Mouse (Mus musculus) Patski (cell line): ENCODE measurements around the gene Omp. TPM values are rescaled to one million over a fixed set of nuclear protein-coding genes. Genes with fewer than 3 reads are reported as not detected.

Experiments
- ATAC-seq: fragments of 100-300 bp; one replicate; pipeline ENCODE4 v1.8.0; 2021
- CTCF ChIA-PET: fragments of 350-600 bp; sonication (Branson Sonifier 250); formaldehyde crosslinking; loops from one replicate; lab custom pipeline; 2022; ENCODE audit warnings: inconsistent platforms; lab: Charles Lee
- POLR2A ChIA-PET: fragments of 350-600 bp; sonication (Branson Sonifier 250); formaldehyde crosslinking; loops from one replicate; lab custom pipeline; 2022; ENCODE audit warnings: antibody characterized with exemption, inconsistent platforms; lab: Charles Lee
- DNase-seq: peaks from one replicate; pipeline ENCODE4 v3.0.0-alpha.2; 2011; ENCODE audit warnings: low read depth, low spot score
- H3K27me3 ChIP-seq: fragments of 371-371 bp; one replicate; pipeline ENCODE4 v1.5.1; 2021
- CTCF ChIP-seq: fragments of 100-300 bp; IDR thresholded peaks from one replicate; pipeline ENCODE4 v1.5.1; 2021
- in situ Hi-C: fragments of 300-500 bp; cut with MboI; formaldehyde crosslinking; loops from 3 replicates; pipeline ENCODE4 v1.11.1; 2018; ENCODE audit warnings: low pct_unique_long_range_greater_than_20kb, mixed read lengths
- polyA plus RNA-seq: library from polyadenylated mRNA; unstranded; gene quantifications from one replicate; pipeline ENCODE4 v1.2.3, GENCODE M21; 2021

Gene Omp
- polyA plus RNA-seq, 1 experiment from 2014 or later = 0.62 TPM

DNA sequence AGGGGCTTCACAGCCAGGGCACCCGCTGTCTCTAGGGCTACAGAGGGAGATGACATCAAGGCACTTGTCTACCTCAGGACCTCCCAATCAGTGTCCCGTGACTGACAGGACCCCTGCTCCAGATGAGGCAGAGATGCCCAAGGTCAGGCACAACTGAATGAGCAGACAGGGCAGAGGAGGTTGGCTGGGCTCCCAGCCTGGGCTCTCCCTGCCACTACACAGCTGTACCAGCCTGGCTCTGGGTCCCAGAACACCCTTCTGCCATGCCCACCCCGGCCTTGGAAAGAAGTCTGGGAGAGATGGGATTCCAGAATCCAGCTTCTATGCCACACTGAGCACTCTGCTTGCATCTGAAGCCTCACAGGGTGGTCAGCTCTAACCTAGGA lies 11.0 kb upstream of the Omp start:
- in situ Hi-C loops = no loop called here
- H3K27me3 ChIP-seq = no peaks in the 10 kb centered on the region
- ChIA-PET CTCF (interaction anchor here (0.7 to 11.3 kb wide), 14 partner anchors 8 to 42 kb away, joined by 3 to 110 read pairs (median 5); partner anchors contain the start of gene Omp), POLR2A (interaction anchor here (0.5 kb wide), 1 partner anchor 57 kb away, joined by 3 read pairs; no protein-coding TSS in a partner anchor)
- ATAC-seq (no peak), DNase-seq (no peak)
- TF ChIP-seq CTCF = no peak

DNA sequence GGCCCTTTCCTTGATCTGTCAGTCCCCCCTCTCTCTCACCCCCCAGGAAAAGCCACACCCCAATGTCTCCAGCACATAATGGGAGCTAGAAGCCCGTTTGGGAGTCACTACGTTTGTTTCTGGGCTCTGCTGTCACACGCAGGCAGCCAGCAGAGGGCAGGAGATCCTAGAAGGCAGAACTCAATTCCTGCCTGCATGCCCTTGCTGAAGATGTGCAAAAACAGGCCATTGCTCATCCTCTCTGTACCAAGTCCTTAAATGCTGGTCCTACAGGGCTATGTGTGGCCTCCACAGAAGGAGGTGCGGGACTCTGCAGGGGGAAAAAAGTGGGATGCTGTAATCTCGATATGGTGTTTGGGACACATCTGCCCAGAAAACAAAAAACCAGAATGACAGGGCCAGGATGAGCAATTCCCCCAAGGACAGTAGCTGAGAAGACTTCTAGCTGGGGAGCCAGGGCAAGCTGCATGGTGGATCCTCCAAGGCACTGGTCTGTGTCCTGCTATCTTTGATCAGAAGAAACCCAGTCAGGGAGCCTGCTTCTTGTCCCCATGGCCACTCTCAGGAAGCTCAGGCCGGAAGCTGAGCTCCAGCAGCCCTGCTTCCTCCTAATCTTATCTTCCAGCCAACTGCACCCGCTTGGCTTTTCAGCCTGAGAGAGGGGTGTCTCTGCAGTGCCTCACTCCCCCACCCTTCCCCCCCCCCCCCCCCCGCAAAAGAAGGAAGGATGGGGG lies 10.4 kb upstream of the Omp start:
- no peak for TF ChIP-seq CTCF
- no peaks in the 10 kb centered on the region for H3K27me3 ChIP-seq
- ChIA-PET POLR2A (interaction anchor here (0.5 to 1.0 kb wide), 2 partner anchors 38 to 57 kb away, joined by 3 read pairs; no protein-coding TSS in a partner anchor), CTCF (interaction anchor here (0.6 to 11.3 kb wide), 15 partner anchors 9 to 43 kb away, joined by 3 to 110 read pairs (median 5); partner anchors contain the start of gene Omp)
- in situ Hi-C loops = no loop called here
- ATAC-seq (peak; percentile 44), DNase-seq (no peak)

DNA sequence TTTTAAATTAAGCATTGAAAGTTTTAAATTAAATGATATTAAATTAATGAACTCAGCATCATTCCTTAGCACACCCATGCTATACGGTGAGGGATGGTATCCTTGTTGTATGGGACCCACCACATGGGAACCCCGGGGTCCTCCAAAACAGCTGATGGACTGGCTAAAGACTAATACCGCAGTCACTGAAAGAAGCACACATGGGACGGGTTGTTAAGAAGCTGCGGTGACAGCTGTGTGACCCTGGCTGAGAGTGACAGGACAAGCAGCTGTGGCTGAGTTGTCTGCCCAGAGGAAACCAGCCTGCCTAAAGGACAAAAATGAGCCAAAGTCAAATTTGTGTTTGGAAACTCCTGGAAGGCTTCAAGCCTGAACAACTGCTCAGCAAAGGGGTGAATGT lies 8.6 kb upstream of the Omp start:
- ChIA-PET CTCF (interaction anchor here (1.9 to 11.3 kb wide), 2 partner anchors 12 to 34 kb away, joined by 9 to 110 read pairs; no protein-coding TSS in a partner anchor), POLR2A (no interaction called here)
- no peaks in the 10 kb centered on the region for H3K27me3 ChIP-seq
- TF ChIP-seq CTCF = no peak
- in situ Hi-C loops = loop anchor here (5.0 kb wide), 1 partner anchor 38 kb away; no protein-coding TSS in a partner anchor
- ATAC-seq (no peak), DNase-seq (no peak)

DNA sequence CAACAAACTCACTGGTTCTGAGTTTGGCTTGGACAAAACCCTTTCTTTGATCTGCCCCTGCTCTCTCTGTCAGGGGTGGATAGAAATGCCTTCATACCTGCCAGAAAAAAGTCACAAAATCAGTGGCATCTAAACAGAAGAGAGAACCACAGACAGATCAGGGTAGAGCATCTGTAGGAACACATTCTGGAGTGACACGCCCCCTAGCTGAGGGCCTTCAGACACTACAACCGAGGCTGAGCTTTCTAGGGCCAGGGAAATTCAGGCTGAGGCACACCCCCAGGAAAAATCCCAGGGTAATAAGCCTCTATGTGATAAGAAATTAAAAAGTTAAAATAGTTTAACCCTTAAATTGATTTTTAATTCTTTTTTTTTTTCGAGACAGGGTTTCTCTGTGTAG lies 8.0 kb upstream of the Omp start:
- ChIA-PET POLR2A (interaction anchor here (0.9 kb wide), 1 partner anchor 44 kb away, joined by 3 read pairs; no protein-coding TSS in a partner anchor), CTCF (interaction anchor here (1.9 to 11.3 kb wide), 2 partner anchors 11 to 35 kb away, joined by 9 to 110 read pairs; no protein-coding TSS in a partner anchor)
- no peak for TF ChIP-seq CTCF
- ATAC-seq = no peak
- in situ Hi-C loops = loop anchor here (5.0 kb wide), 1 partner anchor 39 kb away; no protein-coding TSS in a partner anchor
- H3K27me3 ChIP-seq = no peaks in the 10 kb centered on the region
- no peak for DNase-seq

DNA sequence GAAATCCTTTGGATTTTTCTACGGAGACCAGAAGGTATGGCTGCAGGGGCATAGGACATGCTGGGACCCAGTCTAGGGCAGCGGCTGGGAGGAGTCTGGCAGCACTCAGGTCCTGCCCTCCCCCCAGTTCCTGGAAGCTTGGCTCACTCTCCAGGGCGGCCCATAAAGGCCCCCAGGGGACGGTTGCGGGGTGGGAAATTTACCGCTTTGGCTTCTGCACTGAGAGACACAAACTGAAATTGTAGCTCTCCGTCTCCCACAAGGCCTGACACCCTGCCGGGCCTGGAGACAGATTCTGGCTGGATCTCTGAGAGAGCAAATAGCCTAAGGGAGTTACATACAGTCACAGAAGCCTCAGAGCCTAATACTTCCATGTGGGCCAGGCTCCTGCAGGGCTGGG lies 7.1 kb upstream of the Omp start:
- no peak for TF ChIP-seq CTCF
- ATAC-seq (no peak), DNase-seq (no peak)
- ChIA-PET POLR2A (interaction anchor here (0.9 kb wide), 1 partner anchor 45 kb away, joined by 3 read pairs; no protein-coding TSS in a partner anchor), CTCF (interaction anchor here (1.0 to 11.3 kb wide), 3 partner anchors 11 to 36 kb away, joined by 3 to 110 read pairs (median 9); no protein-coding TSS in a partner anchor)
- in situ Hi-C loops = loop anchor here (5.0 kb wide), 1 partner anchor 40 kb away; no protein-coding TSS in a partner anchor
- no peaks in the 10 kb centered on the region for H3K27me3 ChIP-seq

DNA sequence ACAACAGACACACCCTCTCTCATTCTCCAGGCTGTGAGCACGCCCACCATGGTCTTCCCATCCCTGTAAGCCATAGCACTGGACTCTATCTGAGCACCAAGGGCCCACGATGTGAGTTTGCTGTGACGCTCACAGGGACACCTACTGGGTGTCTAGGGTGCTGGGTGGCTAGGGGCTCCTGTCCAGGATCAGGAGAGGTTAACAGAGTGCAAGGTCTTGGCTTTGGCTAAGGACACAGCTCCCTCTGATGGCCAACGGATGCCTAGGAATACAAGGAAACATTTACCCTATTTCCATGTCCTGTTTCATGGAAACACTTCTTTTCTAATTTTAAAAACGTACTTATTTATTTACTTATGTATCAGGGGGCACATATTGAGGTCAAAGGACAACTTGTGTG lies 5.2 kb upstream of the Omp start:
- ATAC-seq = no peak
- CTCF ChIA-PET = interaction anchor here (1.1 to 11.3 kb wide), 3 partner anchors 8 to 63 kb away, joined by 3 to 110 read pairs (median 4); no protein-coding TSS in a partner anchor
- H3K27me3 ChIP-seq = no peaks in the 10 kb centered on the region
- POLR2A ChIA-PET = no interaction called here
- in situ Hi-C loops = loop anchor here (5.0 kb wide), 1 partner anchor 42 kb away; no protein-coding TSS in a partner anchor
- TF ChIP-seq CTCF = no peak
- DNase-seq = no peak

DNA sequence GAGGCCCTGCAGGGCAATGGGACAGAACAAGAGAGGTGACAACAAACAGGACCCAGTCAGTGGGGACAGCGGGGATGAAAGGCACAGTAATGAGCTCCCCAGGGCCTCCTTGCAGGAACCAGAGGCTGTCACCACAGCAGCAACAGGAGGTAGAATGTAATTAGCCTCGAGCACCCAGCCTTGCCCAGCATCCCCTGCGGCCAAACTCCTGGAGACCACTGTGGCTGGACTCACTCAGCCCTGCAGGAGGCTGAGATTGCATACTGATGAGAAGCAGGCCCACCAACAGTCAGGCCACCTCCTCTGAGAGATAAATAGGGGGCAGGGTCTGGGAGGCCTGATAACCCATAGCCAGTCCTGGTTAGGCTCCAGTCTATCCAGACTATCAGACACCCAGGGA lies 4.5 kb upstream of the Omp start:
- no peak for TF ChIP-seq CTCF
- CTCF ChIA-PET = interaction anchor here (1.1 to 11.3 kb wide), 3 partner anchors 9 to 64 kb away, joined by 3 to 110 read pairs (median 4); no protein-coding TSS in a partner anchor
- POLR2A ChIA-PET = no interaction called here
- peak; percentile 6 for ATAC-seq
- in situ Hi-C loops = loop anchor here (5.0 kb wide), 1 partner anchor 42 kb away; no protein-coding TSS in a partner anchor
- no peak for DNase-seq
- no peaks in the 10 kb centered on the region for H3K27me3 ChIP-seq

DNA sequence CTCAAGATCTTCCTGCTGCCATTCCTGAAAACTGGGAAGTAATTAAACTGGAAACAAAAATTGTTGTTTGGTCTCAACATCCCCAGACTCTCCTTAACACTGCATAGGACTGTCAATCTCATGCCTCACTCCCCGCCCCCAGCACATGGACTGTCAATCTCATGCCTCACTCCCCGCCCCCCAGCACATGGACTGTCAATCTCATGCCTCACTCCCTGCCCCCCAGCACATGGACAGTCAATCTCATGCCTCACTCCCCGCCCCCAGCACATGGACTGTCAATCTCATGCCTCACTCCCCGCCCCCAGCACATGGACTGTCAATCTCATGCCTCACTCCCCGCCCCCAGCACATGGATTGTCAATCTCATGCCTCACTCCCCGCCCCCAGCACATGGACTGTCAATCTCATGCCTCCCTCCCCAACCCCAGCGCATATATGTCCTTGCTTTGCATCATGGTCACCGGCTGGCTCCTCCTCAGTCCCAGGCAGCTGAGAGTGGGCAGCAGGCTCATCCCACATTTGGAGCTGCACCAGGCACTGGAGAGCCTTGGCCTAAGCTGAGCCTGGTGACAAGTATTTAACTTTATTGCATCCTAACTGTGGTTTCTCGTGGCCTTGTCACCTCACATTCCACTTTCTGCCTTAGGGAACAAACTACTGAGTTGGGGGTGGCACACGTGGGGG lies 3.6 kb upstream of the Omp start:
- DNase-seq (no peak), ATAC-seq (no peak)
- POLR2A ChIA-PET = no interaction called here
- TF ChIP-seq CTCF = no peak
- CTCF ChIA-PET = interaction anchor here (11.3 kb wide), 1 partner anchor 39 kb away, joined by 110 read pairs; no protein-coding TSS in a partner anchor
- no peaks in the 10 kb centered on the region for H3K27me3 ChIP-seq
- in situ Hi-C loops = no loop called here

DNA sequence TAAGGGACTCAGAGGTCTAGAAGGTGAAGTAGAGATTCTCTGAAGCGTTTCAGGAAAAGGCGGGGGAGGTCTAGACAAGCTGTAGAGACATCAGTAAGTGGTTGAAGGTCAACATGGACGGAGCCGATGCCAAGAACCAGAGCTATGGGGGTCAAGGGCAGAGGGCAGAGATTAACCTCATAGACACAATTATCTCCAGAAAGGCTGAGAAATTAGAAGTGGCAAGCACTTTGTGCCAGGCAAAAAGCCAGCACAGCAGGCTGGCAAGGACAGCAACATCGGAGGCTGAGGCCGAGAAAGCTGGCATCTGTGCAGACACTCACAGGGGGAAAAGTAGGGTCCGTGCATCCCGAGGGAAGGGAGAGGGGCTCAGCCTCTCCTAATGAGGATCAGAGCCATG lies 2.5 kb upstream of the Omp start:
- DNase-seq (no peak), ATAC-seq (no peak)
- in situ Hi-C loops = no loop called here
- H3K27me3 ChIP-seq = no peaks in the 10 kb centered on the region
- ChIA-PET CTCF (no interaction called here), POLR2A (no interaction called here)
- no peak for TF ChIP-seq CTCF

DNA sequence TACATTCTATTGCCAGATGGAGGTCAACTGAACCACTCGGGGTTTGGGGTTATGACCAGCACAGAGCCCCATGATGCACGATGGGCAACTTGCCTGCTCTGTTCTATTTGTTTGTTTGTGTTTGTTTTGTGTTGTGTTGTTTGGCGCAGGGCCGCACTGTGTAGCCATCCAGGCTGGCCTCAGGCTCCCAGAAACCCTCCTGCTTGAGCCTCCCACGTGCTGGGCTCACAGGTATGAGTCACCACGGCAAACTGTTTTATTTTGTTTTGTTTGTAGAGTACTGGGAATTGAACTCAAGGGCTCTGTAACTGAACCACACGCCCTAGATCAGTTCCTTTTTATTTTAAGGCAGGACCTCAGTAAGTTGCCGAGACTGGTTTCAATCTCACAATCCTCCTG lies 1.1 kb upstream of the Omp start:
- no peak for ATAC-seq
- DNase-seq = no peak
- no peaks in the 10 kb centered on the region for H3K27me3 ChIP-seq
- ChIA-PET CTCF (interaction anchor here (1.0 to 2.1 kb wide), 3 partner anchors 9 to 44 kb away, joined by 3 to 9 read pairs (median 7); no protein-coding TSS in a partner anchor), POLR2A (no interaction called here)
- in situ Hi-C loops = no loop called here
- no peak for TF ChIP-seq CTCF
